In the genomic region with DNA sequence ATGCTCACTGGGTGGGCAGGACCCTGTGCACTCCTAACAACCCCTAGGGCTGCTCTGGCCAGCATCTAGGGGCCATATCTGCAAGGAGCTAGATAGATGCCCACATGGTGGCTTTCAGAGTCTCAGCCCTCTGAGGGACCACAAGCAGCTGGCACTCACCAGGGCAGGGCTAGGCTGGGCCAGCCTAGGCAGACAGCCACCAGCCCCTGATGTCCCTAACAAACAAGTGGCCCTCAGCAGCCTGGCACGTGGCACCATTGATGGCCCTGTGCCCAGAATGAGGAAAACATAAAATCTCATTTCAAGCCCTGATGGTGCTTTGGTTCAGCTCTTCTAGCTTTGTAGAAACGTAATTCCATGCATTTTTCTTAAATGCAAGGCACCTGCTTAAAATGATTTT, we compare ENCODE assay signal across 10 mouse cellular contexts.
DNase-seq lines count a peak whose midpoint lies in the region; ATAC-seq and TF ChIP-seq lines count a peak whose summit lies in the region.
"Had no signal": no experiment of that assay in that cellular context is flagged by ENCODE, and none has a peak within 500 bp of the region (broad histone marks: within the 10 kb centered on the region; RNA-seq: fewer than 3 reads in every experiment).

No protein-coding gene starts in this region.

- no peak overlapping the region for H3K4me3 ChIP-seq in hindbrain, embryonic 15.5 days
- H3K4me3 ChIP-seq in hindbrain, embryonic 13.5 days = no peak overlapping the region
- H3K4me3 ChIP-seq in midbrain, postnatal 0 days (ENCODE audit: low read depth, low read length) = no peak overlapping the region
- no peak overlapping the region for H3K4me3 ChIP-seq in midbrain, embryonic 15.5 days
- H3K4me3 ChIP-seq in liver, postnatal 0 days (ENCODE audit: low read depth, low read length) = no peak overlapping the region
- H3K4me3 ChIP-seq: embryonic facial prominence, embryonic 12.5 days had no signal

- no peaks in the 10 kb centered on the region for H3K27me3 ChIP-seq in hindbrain, embryonic 15.5 days
- peaks cover 29% of the 10 kb centered on the region for H3K27me3 ChIP-seq in hindbrain, embryonic 13.5 days
- no peaks in the 10 kb centered on the region for H3K27me3 ChIP-seq in midbrain, postnatal 0 days (ENCODE audit: insufficient read depth, low read length)
- 0 out of 2 replicates have a peak, but pooled peaks cover 3% of the 10 kb centered on the region for H3K27me3 ChIP-seq in midbrain, embryonic 15.5 days (replicated peaks)
- no peaks in the 10 kb centered on the region for H3K27me3 ChIP-seq in liver, postnatal 0 days (ENCODE audit: insufficient read depth, low read length)
- H3K27me3 ChIP-seq: embryonic facial prominence, embryonic 12.5 days had no signal

- no peak overlapping the region for H3K4me2 ChIP-seq in hindbrain, embryonic 15.5 days
- H3K4me2 ChIP-seq in hindbrain, embryonic 13.5 days = no peak overlapping the region
- H3K4me2 ChIP-seq in midbrain, postnatal 0 days (ENCODE audit: low read depth, low read length, poor library complexity, severe bottlenecking) = no peak overlapping the region
- no peak overlapping the region for H3K4me2 ChIP-seq in midbrain, embryonic 15.5 days
- H3K4me2 ChIP-seq in liver, postnatal 0 days (ENCODE audit: low read depth, low read length) = no peak overlapping the region
- H3K4me2 ChIP-seq: embryonic facial prominence, embryonic 12.5 days had no signal

- H3K4me1 ChIP-seq in hindbrain, embryonic 15.5 days (replicated peaks) = peaks cover 10% of the 10 kb centered on the region; the same call in 1 of the 2 replicates
- H3K4me1 ChIP-seq in hindbrain, embryonic 13.5 days (replicated peaks) = peaks cover 21% of the 10 kb centered on the region
- no peaks in the 10 kb centered on the region for H3K4me1 ChIP-seq in midbrain, postnatal 0 days (ENCODE audit: insufficient read depth, low read length)
- 0 out of 2 replicates have a peak, but pooled peaks cover 7% of the 10 kb centered on the region for H3K4me1 ChIP-seq in midbrain, embryonic 15.5 days
- H3K4me1 ChIP-seq in liver, postnatal 0 days (ENCODE audit: insufficient read depth) = no peaks in the 10 kb centered on the region; the same call in 1 of the 2 replicates

- no peaks in the 10 kb centered on the region for H3K9me3 ChIP-seq in hindbrain, embryonic 15.5 days
- no peaks in the 10 kb centered on the region for H3K9me3 ChIP-seq in hindbrain, embryonic 13.5 days
- no peaks in the 10 kb centered on the region for H3K9me3 ChIP-seq in midbrain, postnatal 0 days (ENCODE audit: low read length)
- H3K9me3 ChIP-seq in midbrain, embryonic 15.5 days = no peaks in the 10 kb centered on the region
- H3K9me3 ChIP-seq in liver, postnatal 0 days (ENCODE audit: low read length) = no peaks in the 10 kb centered on the region
- H3K9me3 ChIP-seq: embryonic facial prominence, embryonic 12.5 days had no signal

- no peak for TF ChIP-seq EP300 in liver, postnatal 0 days (IDR thresholded peaks at IDR 0.05; ENCODE audit: low read depth)

- peak; percentile 83; the same call in 1 of the 2 replicates for ATAC-seq in hindbrain, embryonic 15.5 days (ENCODE audit: low FRiP score, low read depth)
- ATAC-seq in hindbrain, embryonic 13.5 days (ENCODE audit: low FRiP score) = no peak
- ATAC-seq in midbrain, postnatal 0 days (ENCODE audit: low FRiP score) = no peak; the same call in 1 of the 2 replicates
- ATAC-seq in midbrain, embryonic 15.5 days (replicated peaks) = no peak
- no peak for ATAC-seq in liver, postnatal 0 days
- ATAC-seq: CD4-positive, CD25-positive, alpha-beta regulatory T cell, adult 4 months had no signal

- peak; percentile 80 for DNase-seq in midbrain, postnatal 0 days (ENCODE audit: low spot score)
- peak; percentile 80 for DNase-seq in cerebellum, adult 9-11 months
- DNase-seq in kidney, postnatal 14 days = peak; percentile 74
- no peak for DNase-seq in liver, postnatal 0 days
- no peak for DNase-seq in adrenal gland, postnatal 14 days

- 30% methylated on average over 2 of the region's 2 CpGs for WGBS in hindbrain, embryonic 15.5 days
- 70% methylated on average over 2 of the region's 2 CpGs for WGBS in hindbrain, embryonic 13.5 days
- 39% methylated on average over 2 of the region's 2 CpGs for WGBS in midbrain, postnatal 0 days
- WGBS in midbrain, embryonic 15.5 days = 51% methylated on average over 2 of the region's 2 CpGs
- 65% methylated on average over 2 of the region's 2 CpGs for WGBS in liver, postnatal 0 days (ENCODE audit: insufficient replicate concordance)

- H3K9ac ChIP-seq in hindbrain, embryonic 15.5 days = no peak overlapping the region
- no peak overlapping the region for H3K9ac ChIP-seq in hindbrain, embryonic 13.5 days
- H3K9ac ChIP-seq in midbrain, postnatal 0 days (replicated peaks; ENCODE audit: low read length, poor library complexity, severe bottlenecking) = no peak overlapping the region
- no peak overlapping the region for H3K9ac ChIP-seq in midbrain, embryonic 15.5 days
- H3K9ac ChIP-seq in liver, postnatal 0 days (replicated peaks) = no peak overlapping the region
- H3K9ac ChIP-seq: embryonic facial prominence, embryonic 12.5 days had no signal

- no peak for TF ChIP-seq CTCF in midbrain, postnatal 0 days (IDR thresholded peaks at IDR 0.05)
- no peak for TF ChIP-seq CTCF in liver, postnatal 0 days (IDR thresholded peaks at IDR 0.05; ENCODE audit: low read depth)

- 0 out of 2 replicates have a peak overlapping the region, but pooled peaks have one; percentile 55 for H3K27ac ChIP-seq in hindbrain, embryonic 15.5 days (replicated peaks)
- no peak overlapping the region for H3K27ac ChIP-seq in hindbrain, embryonic 13.5 days
- H3K27ac ChIP-seq in midbrain, postnatal 0 days (ENCODE audit: low read depth, low read length) = no peak overlapping the region
- H3K27ac ChIP-seq in midbrain, embryonic 15.5 days = no peak overlapping the region
- no peak overlapping the region for H3K27ac ChIP-seq in liver, postnatal 0 days (ENCODE audit: low read depth)
- H3K27ac ChIP-seq: embryonic facial prominence, embryonic 12.5 days had no signal

- no peaks in the 10 kb centered on the region for H3K36me3 ChIP-seq in hindbrain, embryonic 15.5 days
- H3K36me3 ChIP-seq in hindbrain, embryonic 13.5 days = no peaks in the 10 kb centered on the region
- no peaks in the 10 kb centered on the region for H3K36me3 ChIP-seq in midbrain, postnatal 0 days (ENCODE audit: insufficient read depth, low read length)
- H3K36me3 ChIP-seq in midbrain, embryonic 15.5 days (replicated peaks) = no peaks in the 10 kb centered on the region
- no peaks in the 10 kb centered on the region for H3K36me3 ChIP-seq in liver, postnatal 0 days (replicated peaks; ENCODE audit: insufficient read depth, low read length)
- H3K36me3 ChIP-seq: embryonic facial prominence, embryonic 12.5 days had no signal

Comparison
In these comparisons a context has a peak if more than half of its experiments do, and no peak if none do; other contexts are left out.
1. DNase-seq: peak in midbrain, postnatal 0 days (single experiment), cerebellum, adult 9-11 months (single experiment) and kidney, postnatal 14 days (single experiment); none in liver, postnatal 0 days (single experiment) and adrenal gland, postnatal 14 days (single experiment).